Mouse (Mus musculus) cortical plate, adult 2 months (tissue): ENCODE data around the gene Hist1h3b. TPM values are rescaled to one million over a fixed set of nuclear protein-coding genes. Genes with fewer than 3 reads are reported as not detected.
A peak's percentile ranks its signal among the peaks of the same experiment; 100 is the strongest.
"Not testable (repeated sequence)": the region's sequence is repeated elsewhere in the genome, so short reads cannot be mapped to it uniquely, and the experiment has no call there.

Experiments
- H3K27ac ChIP-seq: fragments of 200-500 bp; 2 replicates; pipeline ENCODE4 v1.5.1; 2012; ENCODE audit warnings: low read length, control low read depth, inconsistent platforms; ENCODE audit not compliant: insufficient read depth
- H3K4me1 ChIP-seq: fragments of 200-500 bp; 2 replicates; pipeline ENCODE4 v1.6.1; 2011; ENCODE audit warnings: low read length; ENCODE audit not compliant: control insufficient read depth, insufficient read depth
- H3K4me3 ChIP-seq: fragments of 200-500 bp; 2 replicates; pipeline ENCODE4 v1.5.1; 2011; ENCODE audit warnings: mild to moderate bottlenecking, low read length, control low read depth; ENCODE audit not compliant: insufficient read depth
- CTCF ChIP-seq: fragments of 200-500 bp; IDR thresholded peaks from 2 replicates; pipeline ENCODE4 v1.5.1; 2011; ENCODE audit warnings: mild to moderate bottlenecking, control low read depth, low read length; ENCODE audit not compliant: insufficient read depth; ENCODE audit errors: extremely low read depth
- POLR2A ChIP-seq: fragments of 200-500 bp; IDR thresholded peaks from 2 replicates; pipeline ENCODE4 v1.6.1; 2011; ENCODE audit warnings: mild to moderate bottlenecking, low read length, control low read depth; ENCODE audit not compliant: insufficient read depth; ENCODE audit errors: extremely low read depth
- polyA plus RNA-seq: library from polyadenylated mRNA; depleted of rRNA; stranded (reverse); fragments of >200 nt; gene quantifications from 2 replicates; pipeline ENCODE4 v1.2.3, GENCODE M21; 2012

Hist1h3b gene
- polyA plus RNA-seq, 1 experiment, result 0.77 TPM

DNA sequence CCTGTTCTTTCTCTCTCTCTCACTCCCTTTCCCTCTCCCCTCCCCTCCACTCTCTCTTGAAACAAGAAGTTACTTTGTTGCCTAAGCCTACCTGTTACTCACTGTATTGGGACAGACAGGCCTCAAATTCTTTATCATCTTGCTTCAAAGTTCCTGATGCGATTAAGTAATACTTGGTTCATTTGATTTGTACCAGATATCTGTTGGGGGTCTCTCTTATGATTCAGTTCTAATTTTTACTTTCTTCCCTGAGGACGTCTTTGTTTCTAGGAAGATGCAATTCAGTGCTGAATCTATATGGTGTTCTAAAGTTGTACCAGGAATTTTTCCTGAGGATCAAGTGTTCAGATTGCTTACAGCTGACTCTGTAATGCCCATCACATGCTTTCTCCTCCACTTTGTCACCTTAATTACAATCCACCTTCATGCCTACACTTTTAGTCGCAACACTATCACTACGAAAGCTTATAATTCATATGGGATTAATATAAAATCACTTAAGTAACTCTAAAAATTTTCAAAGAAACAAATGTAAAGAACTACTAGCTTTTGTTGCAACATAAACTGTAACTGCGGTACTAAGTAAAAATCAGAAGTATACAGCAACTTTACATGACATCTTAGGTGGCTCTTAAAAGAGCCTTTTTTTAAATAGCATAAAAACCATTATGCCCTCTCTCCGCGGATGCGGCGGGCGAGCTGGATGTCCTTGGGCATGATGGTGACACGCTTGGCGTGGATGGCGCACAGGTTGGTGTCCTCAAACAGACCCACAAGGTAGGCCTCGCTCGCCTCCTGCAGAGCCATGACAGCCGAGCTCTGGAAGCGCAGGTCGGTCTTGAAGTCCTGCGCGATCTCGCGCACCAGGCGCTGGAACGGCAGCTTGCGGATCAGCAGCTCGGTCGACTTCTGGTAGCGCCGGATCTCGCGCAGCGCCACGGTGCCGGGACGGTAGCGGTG lies 7.4 kb upstream of the Hist1h3b start:
- no peak overlapping the region for H3K4me3 ChIP-seq

GRCm38 (mm10) chr13:23745381-23746161 lies 6.5 kb upstream of the Hist1h3b start, which contains the start of gene Hist1h3c:
Hist1h3c (minus strand) TSS chr13:23745602.
- peak within 1 kb of the TSS; percentile 30 for H3K4me3 ChIP-seq
- H3K4me1 ChIP-seq, result no peaks in the 10 kb centered on the region
- H3K27ac ChIP-seq, result peak within 1 kb of the TSS; percentile 88
- TF ChIP-seq CTCF (no peak), POLR2A (no peak)

More for the DNA sequence above, 7.4 kb upstream of the Hist1h3b start:
- no peak overlapping the region for H3K27ac ChIP-seq
- no peaks in the 10 kb centered on the region for H3K4me1 ChIP-seq
- TF ChIP-seq POLR2A, result no peak
- TF ChIP-seq CTCF, result no peak

GRCm38 (mm10) chr13:23746201-23747080 lies 5.6 kb upstream of the Hist1h3b start, which contains the start of gene Hist1h2bb:
Hist1h2bb (plus strand) TSS chr13:23746734.
- H3K4me3 ChIP-seq, result peak within 1 kb of the TSS; percentile 30
- peak within 1 kb of the TSS; percentile 88 for H3K27ac ChIP-seq
- not testable (repeated sequence) for H3K4me1 ChIP-seq

DNA sequence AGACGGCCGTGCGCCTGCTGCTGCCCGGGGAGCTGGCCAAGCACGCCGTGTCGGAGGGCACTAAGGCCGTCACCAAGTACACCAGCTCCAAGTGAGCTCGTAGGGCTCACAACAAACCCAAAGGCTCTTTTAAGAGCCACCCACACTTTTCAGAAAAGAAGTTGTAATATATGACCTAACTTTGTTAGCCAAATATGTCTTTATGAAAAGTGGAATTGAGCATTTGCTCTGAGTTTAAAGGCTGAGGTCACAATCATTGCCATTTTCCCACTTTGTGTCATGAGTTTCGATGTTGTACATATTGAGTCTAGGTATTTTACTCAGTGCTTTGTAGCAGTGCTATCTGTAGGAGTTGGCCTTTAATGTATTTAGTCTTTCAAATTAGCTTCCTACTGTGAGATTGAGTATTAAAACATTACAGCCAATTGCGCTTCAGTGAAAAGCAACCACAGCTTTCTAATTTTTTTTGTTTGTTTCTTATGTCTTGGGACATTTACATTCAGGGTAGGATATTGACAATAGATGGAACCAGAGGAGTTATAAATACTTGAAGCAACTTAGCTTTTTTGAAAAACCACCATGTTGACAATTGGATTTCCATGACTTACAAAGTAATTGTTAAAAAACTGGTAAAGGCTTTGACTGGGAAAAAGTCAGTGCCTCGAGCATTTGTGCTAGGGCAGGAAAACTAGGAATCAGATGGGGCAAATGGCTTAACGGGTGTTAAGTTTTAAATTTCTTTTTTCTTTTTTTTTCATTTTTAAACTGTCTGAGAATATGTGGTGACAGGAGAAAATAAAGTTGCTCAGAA lies 4.8 kb upstream of the Hist1h3b start:
- Histone ChIP-seq H3K4me1 (no peaks in the 10 kb centered on the region), H3K4me3 (0 out of 2 replicates have a peak overlapping the region, but pooled peaks have one; percentile 30), H3K27ac (peak overlapping the region; percentile 44)
- TF ChIP-seq CTCF (no peak), POLR2A (no peak)

GRCm38 (mm10) chr13:23747892-23748288 lies 4.2 kb upstream of the Hist1h3b start:
- no peaks in the 10 kb centered on the region for H3K4me1 ChIP-seq
- no peak overlapping the region for H3K4me3 ChIP-seq
- TF ChIP-seq POLR2A (no peak), CTCF (no peak)
- no peak overlapping the region for H3K27ac ChIP-seq

GRCm38 (mm10) chr13:23749563-23750121 lies 2.4 kb upstream of the Hist1h3b start:
- TF ChIP-seq CTCF (no peak), POLR2A (no peak)
- no peak overlapping the region for H3K27ac ChIP-seq
- H3K4me1 ChIP-seq, result no peaks in the 10 kb centered on the region
- H3K4me3 ChIP-seq, result no peak overlapping the region

- peak within 1 kb of the TSS; percentile 40 for H3K4me3 ChIP-seq
- peak; percentile 64; the same call in 1 of the 2 replicates for TF ChIP-seq POLR2A
- H3K4me1 ChIP-seq, result not testable (repeated sequence)
Observed at GRCm38 (mm10) chr13:23750839-23751477, 1.1 kb upstream of the Hist1h3b start, which contains the start of gene Hist1h2ab. Hist1h2ab (plus strand) TSS chr13:23751126.

GRCm38 (mm10) chr13:23751478-23751956 lies 550 bp upstream of the Hist1h3b start:
- TF ChIP-seq POLR2A, result no peak
- no peak for TF ChIP-seq CTCF
- Histone ChIP-seq H3K27ac (peak overlapping the region; percentile 82), H3K4me3 (peak overlapping the region; percentile 40), H3K4me1 (no peaks in the 10 kb centered on the region)

More at GRCm38 (mm10) chr13:23750839-23751477, 1.1 kb upstream of the Hist1h3b start, which contains the start of gene Hist1h2ab:
- peak within 1 kb of the TSS; percentile 98 for H3K27ac ChIP-seq
